ENCODE assay signal across 40 mouse cellular contexts in the genomic region with DNA sequence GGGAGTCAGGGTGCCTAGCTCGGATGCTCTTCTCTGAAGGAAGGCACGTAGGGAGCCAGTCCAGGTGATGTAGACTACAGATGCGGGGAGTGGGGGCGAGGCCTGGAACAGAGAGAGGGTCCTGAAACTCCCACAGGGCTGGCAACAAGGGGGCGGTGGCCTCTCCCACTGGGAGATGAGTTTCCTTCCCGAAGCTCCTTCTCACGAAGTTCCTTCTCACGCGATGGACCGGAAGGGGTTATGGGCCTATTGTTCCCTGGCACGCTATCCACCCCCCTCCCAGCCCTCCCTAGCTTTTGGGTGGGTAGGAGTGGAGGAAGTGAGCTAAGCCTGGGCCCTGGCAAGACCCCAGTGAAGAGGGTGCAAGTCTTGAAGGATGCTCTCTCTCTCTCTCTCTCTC. TPM values are rescaled to one million over a fixed set of nuclear protein-coding genes. Genes with fewer than 3 reads are reported as not detected.
A peak's percentile ranks its signal among the peaks of the same experiment; 100 is the strongest.
DNase-seq lines count a peak whose midpoint lies in the region; ATAC-seq and TF ChIP-seq lines count a peak whose summit lies in the region.
"Had no signal": no experiment of that assay in that cellular context is flagged by ENCODE, and none has a peak within 500 bp of the region (broad histone marks: within the 10 kb centered on the region; RNA-seq: fewer than 3 reads in every experiment).

No protein-coding gene starts in this region.

- H3K4me3 ChIP-seq in lung, postnatal 0 days (ENCODE audit: low read depth, low read length) = no peak overlapping the region
- H3K4me3 ChIP-seq: embryonic facial prominence, embryonic 13.5 days; forebrain, embryonic 10.5 days; hindbrain, embryonic 12.5 days; intestine, embryonic 15.5 days; midbrain, embryonic 13.5 days; neural tube, embryonic 15.5 days had no signal

- H3K9me3 ChIP-seq in lung, postnatal 0 days (ENCODE audit: low read length) = no peaks in the 10 kb centered on the region
- H3K9me3 ChIP-seq: embryonic facial prominence, embryonic 13.5 days; forebrain, embryonic 10.5 days; hindbrain, embryonic 12.5 days; intestine, embryonic 15.5 days; midbrain, embryonic 13.5 days; neural tube, embryonic 15.5 days had no signal

- H3K27ac ChIP-seq in lung, postnatal 0 days (ENCODE audit: low read length) = peak overlapping the region; percentile 58
- H3K27ac ChIP-seq: embryonic facial prominence, embryonic 13.5 days; forebrain, embryonic 10.5 days; hindbrain, embryonic 12.5 days; hindbrain, postnatal 0 days; intestine, embryonic 15.5 days; midbrain, embryonic 13.5 days; neural tube, embryonic 15.5 days had no signal

- TF ChIP-seq CTCF in lung, postnatal 0 days (IDR thresholded peaks at IDR 0.05) = no peak

- H3K9ac ChIP-seq in lung, postnatal 0 days (replicated peaks; ENCODE audit: low read depth) = no peak overlapping the region
- H3K9ac ChIP-seq: embryonic facial prominence, embryonic 13.5 days; forebrain, postnatal 0 days; hindbrain, embryonic 12.5 days; intestine, embryonic 15.5 days; midbrain, embryonic 13.5 days; neural tube, embryonic 15.5 days had no signal

- DNase-seq in heart, adult 9 months (ENCODE audit: low spot score in 2 of 2) = peak; percentile 38 to 52
- DNase-seq in heart, postnatal 36 days = no peak
- peak; percentile 44 for DNase-seq in thymus, postnatal 4 days
- no peak for DNase-seq in thymus, postnatal 25 days
- DNase-seq in lung, postnatal 0 days (ENCODE audit: low spot score) = peak; percentile 63
- DNase-seq in lung, postnatal 4 days = peak; percentile 76 to 86
- no peak for DNase-seq in spleen, postnatal 14 days (ENCODE audit: low spot score in 2 of 2)
- no peak for DNase-seq in spleen, postnatal 4 days (ENCODE audit: low spot score in 2 of 2)
- DNase-seq: adrenal gland, postnatal 25 days; cerebellum, adult 18-20 months; cerebellum, postnatal 10 days; forebrain, postnatal 0 days; gastrocnemius, postnatal 10 days; heart, postnatal 14 days; kidney, postnatal 14 days; retina, postnatal 1 day; right cerebral cortex, postnatal 14 days had no signal

- H3K4me2 ChIP-seq in lung, postnatal 0 days (replicated peaks; ENCODE audit: low read depth, low read length) = no peak overlapping the region
- H3K4me2 ChIP-seq: embryonic facial prominence, embryonic 13.5 days; hindbrain, embryonic 12.5 days; intestine, embryonic 15.5 days; liver, embryonic 11.5 days; midbrain, embryonic 13.5 days; neural tube, embryonic 15.5 days had no signal

- H3K36me3 ChIP-seq in lung, postnatal 0 days (ENCODE audit: insufficient read depth, low read length) = no peaks in the 10 kb centered on the region
- H3K36me3 ChIP-seq: embryonic facial prominence, embryonic 13.5 days; forebrain, embryonic 10.5 days; hindbrain, embryonic 12.5 days; intestine, embryonic 15.5 days; midbrain, embryonic 13.5 days; neural tube, embryonic 15.5 days had no signal

- ATAC-seq in lung, postnatal 0 days = peak; percentile 90
- ATAC-seq: forebrain, postnatal 0 days; hindbrain, postnatal 0 days; midbrain, embryonic 13.5 days had no signal

- peak; percentile 99 for TF ChIP-seq EP300 in lung, postnatal 0 days (IDR thresholded peaks at IDR 0.05)

- WGBS in lung, postnatal 0 days = 49% methylated on average over 11 of the region's 11 CpGs

- no peaks in the 10 kb centered on the region for H3K27me3 ChIP-seq in lung, postnatal 0 days (replicated peaks; ENCODE audit: insufficient read depth, low read length)
- H3K27me3 ChIP-seq: embryonic facial prominence, embryonic 13.5 days; hindbrain, embryonic 12.5 days; intestine, embryonic 15.5 days; midbrain, embryonic 13.5 days; neural tube, embryonic 15.5 days had no signal

- intact Hi-C loops in heart, postnatal 36 days (cut with DNase I) = no loop called here

- no peaks in the 10 kb centered on the region for H3K4me1 ChIP-seq in lung, postnatal 0 days (ENCODE audit: insufficient read depth, low read depth, low read length)
- H3K4me1 ChIP-seq: embryonic facial prominence, embryonic 13.5 days; forebrain, embryonic 10.5 days; hindbrain, embryonic 12.5 days; midbrain, embryonic 13.5 days; neural tube, embryonic 15.5 days had no signal

RNA-seq across cellular contexts. Expression of gene Csk, which starts 14.4 kb away (rescaled TPM):
- 10 to 100 TPM; 26.2 to 28.5 TPM for total RNA-seq in heart, postnatal 36 days (2021)
- polyA plus RNA-seq in lung, postnatal 0 days (2015; fragmentation: Nextera tagmentation; extraction: Ambion mirVana) = 25.6 and 27.3 TPM in 2 replicates

RNA-seq across cellular contexts. Expression of gene Cyp1a2, which starts 15.7 kb away (rescaled TPM):
- total RNA-seq in heart, postnatal 36 days (2021) = not detected
- polyA plus RNA-seq in lung, postnatal 0 days (2015; fragmentation: Nextera tagmentation; extraction: Ambion mirVana) = 0.07 TPM in 1 of 2 replicates, not detected in the other
- total RNA-seq: adrenal gland, postnatal 25 days; common myeloid progenitor, adult 5-6 weeks; forebrain, postnatal 0 days; heart, adult 18-20 months; heart, postnatal 14 days; hindbrain, postnatal 0 days; layer of hippocampus, adult 18-20 months; layer of hippocampus, postnatal 10 days; left cerebral cortex, adult 18-20 months; left cerebral cortex, postnatal 14 days; megakaryocyte progenitor cell, adult 5-6 weeks had no signal
- polyA plus RNA-seq: CD4-positive, CD25-positive, alpha-beta regulatory T cell, adult 4 months; embryonic facial prominence, embryonic 13.5 days; forebrain, embryonic 10.5 days; forebrain, postnatal 0 days; heart, embryonic 14.5 days; hindbrain, embryonic 12.5 days; hindbrain, postnatal 0 days; intestine, embryonic 15.5 days; kidney, embryonic 14.5 days; limb, embryonic 11.5 days; liver, embryonic 11.5 days; midbrain, embryonic 13.5 days; neural tube, embryonic 15.5 days; small intestine, adult 2 months; stomach, embryonic 16.5 days had no signal

RNA-seq across cellular contexts. Expression of gene Cyp1a1, which starts 19.9 kb away (rescaled TPM):
- total RNA-seq in heart, postnatal 36 days (2021) = not detected
- polyA plus RNA-seq in lung, postnatal 0 days (2015; fragmentation: Nextera tagmentation; extraction: Ambion mirVana) = 9.0 and 13.0 TPM in 2 replicates
- total RNA-seq: heart, postnatal 14 days; megakaryocyte progenitor cell, adult 5-6 weeks had no signal
- polyA plus RNA-seq: CD4-positive, CD25-positive, alpha-beta regulatory T cell, adult 4 months; embryonic facial prominence, embryonic 13.5 days; heart, embryonic 14.5 days; hindbrain, embryonic 12.5 days; intestine, embryonic 15.5 days; limb, embryonic 11.5 days; midbrain, embryonic 13.5 days had no signal

RNA-seq across cellular contexts. Expression of gene Edc3, which starts 40.5 kb away (rescaled TPM):
- 1 to 10 TPM; 5.0 to 5.2 TPM for total RNA-seq in heart, postnatal 36 days (2021)
- polyA plus RNA-seq in lung, postnatal 0 days (2015; fragmentation: Nextera tagmentation; extraction: Ambion mirVana) = 23.3 and 25.3 TPM in 2 replicates

RNA-seq across cellular contexts. Expression of gene Lman1l, which starts 47.2 kb away (rescaled TPM):
- total RNA-seq in heart, postnatal 36 days (2021) = not detected
- polyA plus RNA-seq in lung, postnatal 0 days (2015; fragmentation: Nextera tagmentation; extraction: Ambion mirVana) = not detected in 2 replicates
- total RNA-seq: adrenal gland, adult 18-20 months; adrenal gland, postnatal 25 days; common myeloid progenitor, adult 5-6 weeks; forebrain, postnatal 0 days; gastrocnemius, postnatal 10 days; heart, postnatal 14 days; hindbrain, postnatal 0 days; layer of hippocampus, adult 18-20 months; layer of hippocampus, postnatal 10 days; left cerebral cortex, adult 18-20 months; left cerebral cortex, postnatal 14 days; megakaryocyte progenitor cell, adult 5-6 weeks had no signal
- polyA plus RNA-seq: embryonic facial prominence, embryonic 13.5 days; forebrain, embryonic 10.5 days; forebrain, postnatal 0 days; hindbrain, embryonic 12.5 days; hindbrain, postnatal 0 days; intestine, embryonic 15.5 days; kidney, embryonic 14.5 days; limb, embryonic 11.5 days; liver, embryonic 11.5 days; liver, embryonic 16.5 days; midbrain, embryonic 13.5 days; neural tube, embryonic 15.5 days; small intestine, adult 2 months; stomach, embryonic 16.5 days had no signal

Comparison
In these comparisons a context has a peak if more than half of its experiments do, and no peak if none do; other contexts are left out.
1. DNase-seq: peak in heart, adult 9 months (2 of 2), thymus, postnatal 4 days (single experiment), lung, postnatal 0 days (single experiment) and lung, postnatal 4 days (2 of 2); none in heart, postnatal 36 days (0 of 2), thymus, postnatal 25 days (single experiment), spleen, postnatal 14 days (0 of 2) and spleen, postnatal 4 days (0 of 2).